Mouse (Mus musculus): Measurements from ENCODE around the gene Asb16.
"Not testable (repeated sequence)": the region's sequence is repeated elsewhere in the genome, so short reads cannot be mapped to it uniquely, and the experiment has no call there.

Asb16 gene

GRCm38 (mm10) chr11:102241874-102242273 lies 26.7 kb upstream of the Asb16 start:
- no peak for DNase-seq (ENCODE audit: low read depth, low spot score)

- DNase-seq (ENCODE audit: low read depth, low spot score): peak; percentile 59
Observed at GRCm38 (mm10) chr11:102244926-102245449, 23.6 kb upstream of the Asb16 start.

GRCm38 (mm10) chr11:102245581-102246272 lies 22.8 kb upstream of the Asb16 start:
- DNase-seq (ENCODE audit: low read depth, low spot score): no peak

- DNase-seq (ENCODE audit: low read depth, low spot score): no peak
Observed at GRCm38 (mm10) chr11:102246273-102246635, 22.3 kb upstream of the Asb16 start.

GRCm38 (mm10) chr11:102246871-102247270 lies 21.7 kb upstream of the Asb16 start:
- DNase-seq (ENCODE audit: low read depth, low spot score): no peak

GRCm38 (mm10) chr11:102248630-102249230 lies 19.8 kb upstream of the Asb16 start, which contains the start of gene BC030867:
Gene BC030867, plus strand, starts transcription at chr11:102248882.
- peak; percentile 93 for DNase-seq (ENCODE audit: low read depth, low spot score)

- no peak for DNase-seq (ENCODE audit: low read depth, low spot score)
Observed at GRCm38 (mm10) chr11:102249351-102250090, 19.0 kb upstream of the Asb16 start.

GRCm38 (mm10) chr11:102257514-102257913 lies 11.0 kb upstream of the Asb16 start:
- DNase-seq (ENCODE audit: low read depth, low spot score): no peak

GRCm38 (mm10) chr11:102258095-102258494 lies 10.4 kb upstream of the Asb16 start:
- DNase-seq (ENCODE audit: low read depth, low spot score): no peak

GRCm38 (mm10) chr11:102258521-102258920 lies 10.0 kb upstream of the Asb16 start:
- DNase-seq (ENCODE audit: low read depth, low spot score): no peak

GRCm38 (mm10) chr11:102263211-102263610 lies 5.3 kb upstream of the Asb16 start:
- no peak for DNase-seq (ENCODE audit: low read depth, low spot score)

- DNase-seq (ENCODE audit: low read depth, low spot score): no peak
Observed at GRCm38 (mm10) chr11:102265816-102266215, 2.7 kb upstream of the Asb16 start.

- no peak for DNase-seq (ENCODE audit: low read depth, low spot score)
Observed at GRCm38 (mm10) chr11:102266631-102267355, 1.8 kb upstream of the Asb16 start.

GRCm38 (mm10) chr11:102267480-102267879 lies 1.1 kb upstream of the Asb16 start:
- peak; percentile 55 for DNase-seq (ENCODE audit: low read depth, low spot score)

GRCm38 (mm10) chr11:102276411-102276915 lies 7.9 kb downstream of the Asb16 start:
- DNase-seq (ENCODE audit: low read depth, low spot score): no peak

GRCm38 (mm10) chr11:102277754-102278153 lies 9.2 kb downstream of the Asb16 start:
- no peak for DNase-seq (ENCODE audit: low read depth, low spot score)

- no peak for DNase-seq (ENCODE audit: low read depth, low spot score)
Observed at GRCm38 (mm10) chr11:102279595-102279994, 11.1 kb downstream of the Asb16 start.

GRCm38 (mm10) chr11:102280267-102280666 lies 11.7 kb downstream of the Asb16 start:
- DNase-seq (ENCODE audit: low read depth, low spot score): not testable (repeated sequence)

GRCm38 (mm10) chr11:102283922-102284321 lies 15.4 kb downstream of the Asb16 start:
- DNase-seq (ENCODE audit: low read depth, low spot score): peak; percentile 31

- DNase-seq (ENCODE audit: low read depth, low spot score): peak; percentile 99
Observed at GRCm38 (mm10) chr11:102284501-102285094, 16.1 kb downstream of the Asb16 start, which contains the start of gene Tmub2. Gene Tmub2, plus strand, starts transcription at chr11:102284931.
